Mouse (Mus musculus): ENCODE results near the gene Fam151a.

- TF ChIP-seq CTCF (IDR thresholded peaks at IDR 0.05) (no peak), EP300 (IDR thresholded peaks at IDR 0.05; ENCODE audit: insufficient read depth, low read depth, low read length) (no peak), POLR2A (IDR thresholded peaks at IDR 0.05; ENCODE audit: insufficient read depth, low read depth, low read length) (no peak)
These were observed 51.1 kb downstream of the Fam151a start for GRCm38 (mm10) chr4:106784806-106785205.
